Mouse (Mus musculus) erythroblast, embryonic 14.5 days (primary cell): ENCODE measurements at regions not wholly inside any gene's neighbourhood (a gene's known extent, or its start where the extent isn't known, plus 50 kb on each side); places are given as distances from the start of the nearest gene placed in this dataset.
"Not testable (repeated sequence)": the region's sequence is repeated elsewhere in the genome, so short reads cannot be mapped to it uniquely, and the experiment has no call there.

Experiments used
- H3K27me3 ChIP-seq: 2 replicates; pipeline ENCODE4 v1.6.1; 2012; ENCODE audit warnings: inconsistent platforms; ENCODE audit not compliant: control insufficient read depth
- H3K36me3 ChIP-seq: 2 replicates; pipeline ENCODE4 v1.6.1; 2012; ENCODE audit warnings: mild to moderate bottlenecking, inconsistent platforms; ENCODE audit not compliant: control insufficient read depth
- H3K4me1 ChIP-seq: 2 replicates; pipeline ENCODE4 v1.6.1; 2012; ENCODE audit warnings: inconsistent platforms; ENCODE audit not compliant: control insufficient read depth
- H3K4me3 ChIP-seq: replicated peaks from 2 replicates; pipeline ENCODE3; 2012; ENCODE audit warnings: moderate library complexity, mild to moderate bottlenecking, inconsistent platforms
- H3K9me3 ChIP-seq: 2 replicates; pipeline ENCODE4 v1.6.1; 2012; ENCODE audit warnings: low read length, inconsistent platforms, mixed read lengths; ENCODE audit not compliant: control insufficient read depth
- GATA1 ChIP-seq: IDR thresholded peaks from 2 replicates; pipeline ENCODE4 v1.6.1; 2012; ENCODE audit warnings: low read length, inconsistent platforms, mixed read lengths
- TAL1 ChIP-seq: IDR thresholded peaks from 3 replicates; pipeline ENCODE4 v1.6.1; 2012; ENCODE audit warnings: low read length, inconsistent platforms, mixed read lengths

DNA sequence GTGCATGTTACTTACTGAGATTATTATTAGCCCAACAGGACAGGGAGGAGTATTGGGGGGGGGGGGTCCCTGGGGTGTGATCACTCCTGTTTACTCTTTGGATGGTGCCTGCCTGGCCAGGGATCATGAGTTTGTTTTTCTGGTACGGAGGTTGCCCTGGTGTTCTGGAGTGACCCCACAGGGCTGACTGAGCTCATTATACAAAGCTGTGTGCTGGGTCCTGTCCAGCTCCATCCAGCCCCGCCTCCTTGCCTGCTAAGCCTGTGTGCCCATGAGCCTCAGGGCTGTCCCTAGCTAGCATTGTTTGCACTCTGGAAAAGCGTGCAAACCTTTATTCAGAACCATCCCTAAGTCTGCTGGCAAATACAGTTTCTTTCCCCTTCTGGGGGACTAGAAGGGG lies 1335.1 kb upstream of the A1bg start:
- Histone ChIP-seq H3K4me1 (peaks cover 2% of the 10 kb centered on the region; the same call in 1 of the 2 replicates), H3K9me3 (no peaks in the 10 kb centered on the region), H3K27me3 (no peaks in the 10 kb centered on the region), H3K36me3 (peaks cover 2% of the 10 kb centered on the region; the same call in 1 of the 2 replicates), H3K4me3 (no peak overlapping the region)
- no peak for TF ChIP-seq GATA1
- no peak for TF ChIP-seq TAL1

DNA sequence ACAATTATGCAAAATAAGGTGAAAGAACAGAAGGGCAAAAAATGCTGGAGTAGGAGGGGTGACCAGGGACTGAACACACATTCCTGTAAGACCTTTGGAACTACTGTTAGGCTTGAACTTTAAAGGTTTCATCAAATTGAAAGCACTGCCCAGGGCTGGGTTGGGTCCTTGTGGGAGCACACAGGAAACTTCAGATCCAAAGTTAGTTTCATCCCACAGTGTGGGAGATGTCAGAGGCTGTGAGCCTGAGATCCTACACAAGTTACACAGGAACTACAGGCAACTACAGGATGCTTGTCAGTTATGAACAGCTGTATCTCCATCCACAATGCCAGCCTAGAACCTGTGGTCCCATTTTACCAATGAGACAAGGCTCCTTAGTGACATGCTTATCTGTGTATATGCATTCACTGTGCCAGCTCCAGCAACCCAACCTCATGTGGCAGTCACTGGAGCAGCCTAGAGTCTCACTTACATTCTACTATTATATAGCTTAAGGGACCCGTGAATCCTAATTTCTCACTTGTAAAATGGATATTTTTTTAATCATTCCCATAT lies 1334.4 kb upstream of the A1bg start:
- H3K36me3 ChIP-seq = peaks cover 2% of the 10 kb centered on the region; the same call in 1 of the 2 replicates
- H3K4me3 ChIP-seq = no peak overlapping the region
- no peaks in the 10 kb centered on the region for H3K27me3 ChIP-seq
- H3K4me1 ChIP-seq = peaks cover 2% of the 10 kb centered on the region; the same call in 1 of the 2 replicates
- TF ChIP-seq GATA1 = no peak
- no peak for TF ChIP-seq TAL1
- no peaks in the 10 kb centered on the region for H3K9me3 ChIP-seq

DNA sequence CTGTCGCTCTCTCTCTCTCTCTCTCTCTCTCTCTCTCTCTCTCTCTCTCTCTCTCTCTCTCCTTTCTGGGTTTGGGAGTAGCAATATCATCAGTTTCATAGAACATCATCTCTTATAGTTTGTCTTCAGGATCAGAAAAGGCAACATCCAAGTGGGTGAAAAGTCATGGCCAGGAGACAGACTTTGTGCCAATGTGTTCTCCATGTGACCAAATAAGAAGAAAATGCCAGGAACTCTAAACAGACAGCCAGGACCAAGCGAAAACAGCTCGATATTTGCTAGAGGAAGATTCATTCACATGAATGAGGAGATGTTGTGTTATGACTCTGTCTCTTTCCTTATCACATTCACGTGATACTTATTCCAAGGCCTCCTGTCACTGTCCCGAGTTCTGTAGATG lies 1332.8 kb upstream of the A1bg start:
- Histone ChIP-seq H3K36me3 (peaks cover 17% of the 10 kb centered on the region), H3K27me3 (no peaks in the 10 kb centered on the region)

DNA sequence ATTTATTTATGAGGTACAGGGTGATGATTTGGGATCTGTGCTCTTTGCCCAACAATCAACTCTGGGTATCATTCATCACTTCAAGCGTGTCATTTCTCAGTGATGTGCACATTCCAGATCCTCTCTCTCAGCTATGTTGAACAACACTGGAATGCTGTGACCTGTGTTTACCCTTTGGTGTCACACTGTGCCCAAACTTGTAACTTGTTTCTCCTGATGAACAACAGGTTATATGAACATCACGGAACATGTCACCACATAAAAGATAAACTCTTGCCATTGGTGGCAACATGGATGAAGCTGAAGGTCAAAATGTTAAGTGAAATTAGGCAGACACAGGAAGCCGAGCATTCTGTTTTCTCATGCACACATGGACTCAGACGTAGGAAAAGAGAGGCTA lies 1330.9 kb upstream of the A1bg start:
- Histone ChIP-seq H3K4me3 (no peak overlapping the region), H3K9me3 (no peaks in the 10 kb centered on the region), H3K36me3 (peaks cover 19% of the 10 kb centered on the region), H3K4me1 (peaks cover 2% of the 10 kb centered on the region; the same call in 1 of the 2 replicates), H3K27me3 (no peaks in the 10 kb centered on the region)
- TF ChIP-seq GATA1 (no peak), TAL1 (no peak)

More for the DNA sequence above, 1332.8 kb upstream of the A1bg start:
- Histone ChIP-seq H3K9me3 (no peaks in the 10 kb centered on the region), H3K4me1 (peaks cover 2% of the 10 kb centered on the region; the same call in 1 of the 2 replicates), H3K4me3 (no peak overlapping the region)
- TF ChIP-seq TAL1 (no peak), GATA1 (no peak)

DNA sequence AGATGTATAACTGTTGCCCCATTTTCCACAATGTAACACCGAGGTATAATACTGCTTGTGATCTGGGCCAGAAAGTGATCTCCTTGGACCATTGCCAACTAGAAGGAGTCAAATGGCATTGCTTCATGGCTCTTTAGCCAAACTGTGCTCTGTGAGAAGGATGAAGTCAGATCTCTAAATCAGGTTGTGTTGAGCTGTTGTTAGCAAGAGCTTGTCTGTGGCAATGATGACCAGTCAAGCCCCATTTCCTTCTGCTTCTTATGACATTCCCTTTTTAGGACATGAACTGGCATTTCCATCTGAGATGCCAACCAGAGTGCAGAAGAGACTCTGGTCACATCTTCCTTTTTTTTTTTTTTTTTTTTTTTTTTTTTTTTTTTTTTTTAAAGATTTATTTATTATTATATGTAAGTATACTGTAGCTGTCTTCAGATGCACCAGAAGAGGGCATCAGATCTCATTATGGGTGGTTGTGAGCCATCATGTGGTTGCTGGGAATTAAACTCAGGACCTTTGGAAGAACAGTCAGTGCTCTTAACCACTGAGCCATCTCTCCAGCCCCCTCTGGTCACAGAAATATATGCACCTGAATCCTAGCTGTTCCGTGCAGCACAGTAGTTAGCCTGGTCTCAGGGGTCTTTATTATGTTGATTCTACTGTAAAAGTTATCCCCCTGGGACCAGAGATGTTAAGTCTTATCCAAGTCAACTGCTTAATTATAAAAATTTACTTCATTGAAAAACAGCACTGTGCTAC lies 1329.4 kb upstream of the A1bg start:
- H3K4me3 ChIP-seq, H3K4me1 ChIP-seq, H3K9me3 ChIP-seq, H3K27me3 ChIP-seq: not testable (repeated sequence)
- peaks cover 19% of the 10 kb centered on the region for H3K36me3 ChIP-seq
- peak; percentile 39; the same call in 1 of the 3 replicates for TF ChIP-seq TAL1

DNA sequence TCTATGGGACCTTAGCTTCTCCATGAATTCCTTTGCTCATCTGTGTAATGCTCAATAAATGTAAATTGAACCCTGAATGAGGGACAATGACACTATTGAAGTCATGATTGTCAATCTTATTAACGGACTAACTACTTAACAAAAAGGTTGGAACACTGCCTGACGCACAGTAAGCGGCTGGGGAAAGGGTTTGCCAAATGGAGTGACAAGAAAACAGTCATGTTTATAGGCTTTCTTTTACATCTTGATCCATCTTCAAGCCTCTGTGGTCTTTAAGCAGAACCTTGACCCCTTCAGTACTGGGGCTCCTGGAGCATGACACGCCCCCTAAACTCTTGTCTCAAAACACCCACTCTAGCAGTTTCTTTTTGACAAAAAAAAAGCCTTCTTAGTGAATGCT lies 1326.6 kb upstream of the A1bg start:
- Histone ChIP-seq H3K36me3 (peaks cover 39% of the 10 kb centered on the region), H3K27me3 (no peaks in the 10 kb centered on the region), H3K4me3 (no peak overlapping the region), H3K4me1 (no peaks in the 10 kb centered on the region), H3K9me3 (no peaks in the 10 kb centered on the region)
- TF ChIP-seq GATA1 = no peak

DNA sequence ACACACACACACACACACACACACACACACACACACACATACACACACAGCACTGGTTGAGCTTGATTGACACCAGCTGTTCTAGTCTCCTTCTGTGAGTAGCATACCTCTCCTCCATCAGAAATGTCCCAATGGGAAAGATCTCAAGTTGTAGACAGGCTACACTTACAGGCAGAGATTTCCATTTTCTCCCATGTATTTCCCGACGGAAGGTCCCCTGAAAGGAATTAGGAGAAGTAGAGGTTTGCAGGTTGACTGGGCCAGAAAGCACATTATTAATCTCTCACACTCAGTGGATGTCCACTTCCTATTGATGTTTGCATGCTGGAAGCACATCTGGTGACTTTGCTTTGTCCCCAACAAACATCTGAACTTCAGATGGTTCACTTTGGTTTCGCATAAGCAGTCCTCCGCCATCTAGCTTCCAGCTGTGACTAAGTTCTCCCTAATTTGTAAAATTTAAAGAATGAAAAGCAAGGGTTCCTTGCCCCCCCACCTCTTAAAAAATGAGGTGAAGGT lies 1323.8 kb upstream of the A1bg start:
- no peaks in the 10 kb centered on the region for H3K27me3 ChIP-seq
- no peak overlapping the region for H3K4me3 ChIP-seq
- no peaks in the 10 kb centered on the region for H3K4me1 ChIP-seq
- no peaks in the 10 kb centered on the region for H3K9me3 ChIP-seq
- TF ChIP-seq TAL1 (no peak), GATA1 (no peak)
- H3K36me3 ChIP-seq = peaks cover 47% of the 10 kb centered on the region

DNA sequence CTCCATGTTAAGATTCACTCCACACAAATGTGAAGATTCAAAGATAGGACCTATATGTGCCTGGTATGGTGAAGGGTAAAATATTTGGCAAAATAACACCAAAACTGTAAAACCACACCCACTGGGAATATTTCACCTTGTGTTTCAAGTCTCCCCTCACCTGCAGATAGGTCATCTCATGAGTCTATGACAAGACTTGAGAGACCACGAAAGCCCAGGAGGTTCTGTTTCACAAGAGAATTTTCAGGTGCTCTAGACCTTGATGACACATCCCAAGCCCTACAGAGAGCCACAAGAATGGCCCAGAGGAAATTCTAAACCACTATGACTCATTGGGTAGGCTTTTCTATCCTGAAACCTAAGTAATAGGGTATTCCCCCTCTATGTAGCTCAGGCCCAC lies 1322.4 kb upstream of the A1bg start:
- TF ChIP-seq TAL1 = no peak
- TF ChIP-seq GATA1 = no peak
- Histone ChIP-seq H3K4me1 (peaks cover 7% of the 10 kb centered on the region), H3K36me3 (peaks cover 35% of the 10 kb centered on the region), H3K9me3 (no peaks in the 10 kb centered on the region), H3K27me3 (no peaks in the 10 kb centered on the region), H3K4me3 (no peak overlapping the region)

DNA sequence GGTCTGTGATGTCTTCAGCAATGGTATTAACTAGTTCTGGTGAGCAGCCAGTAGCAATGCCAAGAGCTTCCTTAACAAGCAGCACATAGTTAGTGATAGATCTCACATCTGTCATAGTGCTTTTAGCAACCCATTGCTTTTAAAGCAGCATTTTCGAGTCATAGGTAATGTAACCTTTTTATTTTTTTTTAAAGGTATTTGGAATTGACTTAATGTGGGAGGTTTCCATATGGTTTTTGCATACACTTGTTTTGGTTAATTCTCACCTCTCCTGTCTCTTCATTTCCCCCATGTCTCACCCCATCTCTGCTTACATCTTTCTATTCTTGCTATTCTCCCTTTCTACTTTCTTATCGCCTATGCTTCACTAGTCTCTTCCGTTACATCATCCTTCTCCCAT lies 1322.0 kb upstream of the A1bg start:
- H3K9me3 ChIP-seq = no peaks in the 10 kb centered on the region
- peaks cover 35% of the 10 kb centered on the region for H3K36me3 ChIP-seq
- H3K4me1 ChIP-seq = peaks cover 11% of the 10 kb centered on the region
- H3K4me3 ChIP-seq = no peak overlapping the region
- no peaks in the 10 kb centered on the region for H3K27me3 ChIP-seq
- TF ChIP-seq TAL1 (no peak), GATA1 (no peak)
